Mouse (Mus musculus): ENCODE measurements around the gene Sertad2.

Sertad2 gene

DNA sequence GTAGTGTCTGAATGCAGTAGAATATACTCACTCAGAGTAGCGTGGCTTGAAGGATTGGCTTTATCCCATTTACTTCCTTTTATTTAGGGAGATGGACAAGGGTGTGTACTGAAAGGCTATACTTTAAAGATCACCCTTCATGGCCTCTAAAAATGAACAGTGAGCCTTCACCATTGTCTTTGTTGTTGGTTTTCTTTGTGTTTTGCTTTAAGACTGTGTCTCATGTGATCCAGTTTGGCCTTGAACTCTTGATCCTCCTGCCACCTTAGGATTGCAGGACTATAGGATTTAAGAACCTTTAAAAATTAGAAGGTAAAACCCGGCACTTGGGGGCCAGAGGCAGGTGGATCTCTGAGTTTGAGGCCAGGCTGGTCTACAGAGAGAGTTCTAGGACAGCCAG, 6.4 kb downstream of the Sertad2 start:
- no peak for DNase-seq (ENCODE audit: low spot score)

DNA sequence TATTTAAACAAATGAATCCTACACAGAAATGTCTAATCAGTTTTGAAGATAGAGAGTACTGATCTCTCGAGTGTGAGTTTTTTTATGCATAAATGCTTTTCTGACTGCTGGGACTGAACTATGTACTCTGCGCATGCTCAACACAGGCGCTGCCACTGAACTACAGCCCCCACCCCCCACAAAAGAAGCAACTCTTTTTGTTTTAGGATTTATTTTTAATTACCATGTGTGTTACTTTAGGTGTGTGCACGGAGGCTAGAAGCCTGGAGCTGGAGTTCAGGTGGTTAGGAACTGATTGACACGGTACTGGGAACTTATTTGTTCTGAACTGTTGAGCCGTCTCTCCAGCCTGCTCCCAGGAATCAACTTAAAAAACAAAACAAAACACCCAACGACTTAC, 7.1 kb downstream of the Sertad2 start:
- DNase-seq (ENCODE audit: low spot score) = no peak

DNA sequence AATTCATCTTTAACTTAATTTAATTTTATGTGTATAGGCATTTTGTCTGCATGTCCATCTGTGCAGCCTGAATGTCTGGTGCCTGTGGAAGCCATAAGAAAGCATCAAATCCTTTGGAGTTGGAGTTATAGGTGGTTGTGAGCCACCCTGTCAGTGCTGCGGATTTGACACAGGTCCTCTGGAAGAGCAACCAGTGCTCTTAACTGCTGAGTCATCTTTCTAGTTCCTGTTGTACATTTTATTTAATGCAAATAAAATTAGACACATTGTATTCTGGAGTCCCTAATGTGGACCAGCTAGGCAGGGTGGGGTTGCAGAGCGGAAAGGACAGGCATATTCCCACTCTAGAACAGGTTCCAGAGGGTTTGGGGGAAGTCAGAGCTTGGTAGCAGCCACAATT, 9.0 kb downstream of the Sertad2 start:
- no peak for DNase-seq (ENCODE audit: low spot score)

- DNase-seq (ENCODE audit: low spot score) = no peak
Observed at GRCm38 (mm10) chr11:20552758-20553673, 10.0 kb downstream of the Sertad2 start.

DNA sequence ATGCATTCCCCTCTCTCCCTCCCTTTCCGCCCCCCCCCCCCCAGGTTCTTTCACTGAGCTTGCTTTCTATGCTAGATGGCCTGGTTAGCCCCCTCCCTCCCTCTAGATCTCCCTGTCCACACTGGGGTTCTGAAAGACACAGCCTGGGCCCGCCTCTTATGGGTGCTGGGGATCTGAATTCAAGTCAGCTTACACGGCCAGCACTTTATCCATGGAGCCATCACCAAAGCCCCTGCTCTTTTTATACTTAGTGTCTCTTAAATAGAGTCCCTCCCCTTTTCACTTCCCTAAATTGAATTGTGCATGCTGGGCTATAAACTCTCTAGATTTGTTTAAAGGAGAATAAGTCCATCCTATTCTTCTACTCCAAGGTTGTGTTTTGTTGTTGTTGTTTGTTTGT, 12.6 kb downstream of the Sertad2 start:
- DNase-seq (ENCODE audit: low spot score) = no peak

DNA sequence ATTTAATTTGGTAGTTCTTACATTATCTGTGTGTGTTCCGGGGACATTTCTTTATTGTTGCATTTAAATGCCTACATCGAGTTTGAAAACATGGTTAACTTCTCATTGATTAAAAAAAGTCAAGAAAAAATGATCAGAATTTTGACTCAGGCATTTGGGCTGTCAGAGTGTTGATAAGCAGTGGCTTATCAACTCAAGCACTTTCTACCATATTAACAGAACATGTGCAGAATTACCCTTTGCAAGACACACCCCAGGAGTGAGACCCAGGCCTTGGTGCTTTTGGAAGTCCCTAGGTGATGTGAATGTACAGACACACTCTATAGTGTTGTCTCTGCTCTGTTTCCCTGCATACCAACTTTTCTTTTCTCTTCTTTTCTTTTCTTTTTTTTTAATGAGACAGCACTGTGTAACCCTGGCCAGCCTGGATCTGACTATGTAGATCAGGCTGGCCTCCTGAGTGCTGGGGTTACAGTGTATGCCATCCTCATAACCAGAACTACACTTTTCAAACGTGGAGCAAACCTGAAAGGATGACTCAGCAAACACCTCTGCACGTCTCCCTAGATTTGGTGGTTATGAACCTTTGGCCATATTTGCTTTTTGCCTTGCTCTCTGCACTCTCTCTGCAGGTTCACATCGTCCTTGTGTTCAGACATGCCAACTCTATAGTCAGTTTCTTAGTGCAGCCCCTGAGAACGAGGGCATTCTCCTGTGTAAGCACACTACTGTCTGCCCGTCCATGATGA, 13.3 kb downstream of the Sertad2 start:
- no peak for DNase-seq (ENCODE audit: low spot score)

DNA sequence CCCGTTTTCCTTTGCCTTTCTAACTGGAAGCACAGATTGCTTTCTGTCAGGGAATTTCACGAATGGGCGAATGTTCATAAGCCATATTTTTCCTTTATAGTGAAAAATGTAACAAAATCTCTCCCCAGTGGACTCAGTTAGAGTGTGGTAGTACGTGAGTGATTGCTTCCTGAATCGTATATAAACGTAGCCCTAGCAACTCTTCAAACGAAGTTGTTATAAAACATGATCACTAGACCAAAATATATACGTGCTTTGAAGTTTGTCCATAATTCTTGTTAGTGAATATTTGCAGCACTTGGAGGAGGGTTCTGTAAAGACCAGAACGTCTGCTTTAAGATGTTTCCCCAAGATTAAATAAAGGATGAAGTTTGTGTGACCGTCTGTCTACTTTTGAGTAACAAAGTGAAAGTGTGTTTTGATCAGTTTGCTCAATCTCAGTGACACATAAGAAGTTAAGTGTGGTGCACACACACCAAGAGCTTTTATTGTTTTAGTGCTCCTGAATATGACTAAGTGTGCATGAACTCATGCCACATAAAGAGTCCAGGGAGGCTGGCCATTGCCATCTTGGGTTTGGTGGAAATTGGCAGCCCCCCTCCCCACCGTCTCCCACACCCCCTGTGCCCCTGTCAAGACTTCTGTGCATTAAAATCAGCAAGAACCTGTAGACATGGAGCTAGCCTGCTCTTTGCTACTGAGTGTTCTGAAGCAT, 16.3 kb downstream of the Sertad2 start:
- no peak for DNase-seq (ENCODE audit: low spot score)

DNA sequence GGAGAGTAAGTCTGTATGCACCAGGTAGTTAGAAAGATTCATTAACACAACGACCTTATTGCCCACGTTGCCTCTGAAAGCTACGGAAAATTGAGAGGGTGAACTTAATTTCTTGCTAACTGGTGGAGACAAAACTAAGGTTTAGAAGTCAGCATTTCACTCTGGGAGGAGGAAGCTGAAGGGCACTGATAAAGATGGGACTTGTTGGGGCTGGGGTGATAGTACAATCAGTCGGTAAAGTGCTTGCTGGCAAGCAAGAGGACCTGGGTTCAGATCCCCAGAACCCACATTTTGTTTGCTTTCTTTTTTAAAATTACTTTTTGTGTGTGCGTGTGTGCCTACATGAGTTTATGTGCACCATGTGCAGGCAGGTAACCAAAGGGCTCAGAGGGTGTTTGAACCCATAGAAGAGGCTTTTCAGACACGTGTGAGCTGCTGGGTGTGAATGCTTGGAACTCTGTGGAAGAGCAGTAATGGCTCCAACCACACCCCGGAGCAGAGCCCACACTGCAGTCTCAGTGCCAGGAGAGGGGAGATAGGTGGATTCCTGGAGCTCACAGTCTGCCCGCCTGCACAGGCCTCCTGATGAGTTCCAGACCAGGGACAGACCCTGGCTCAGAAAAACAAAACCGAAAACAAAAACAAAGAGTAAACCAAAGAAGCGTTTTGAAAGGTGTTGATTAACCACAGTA, 17.0 kb downstream of the Sertad2 start:
- DNase-seq (ENCODE audit: low spot score) = no peak

DNA sequence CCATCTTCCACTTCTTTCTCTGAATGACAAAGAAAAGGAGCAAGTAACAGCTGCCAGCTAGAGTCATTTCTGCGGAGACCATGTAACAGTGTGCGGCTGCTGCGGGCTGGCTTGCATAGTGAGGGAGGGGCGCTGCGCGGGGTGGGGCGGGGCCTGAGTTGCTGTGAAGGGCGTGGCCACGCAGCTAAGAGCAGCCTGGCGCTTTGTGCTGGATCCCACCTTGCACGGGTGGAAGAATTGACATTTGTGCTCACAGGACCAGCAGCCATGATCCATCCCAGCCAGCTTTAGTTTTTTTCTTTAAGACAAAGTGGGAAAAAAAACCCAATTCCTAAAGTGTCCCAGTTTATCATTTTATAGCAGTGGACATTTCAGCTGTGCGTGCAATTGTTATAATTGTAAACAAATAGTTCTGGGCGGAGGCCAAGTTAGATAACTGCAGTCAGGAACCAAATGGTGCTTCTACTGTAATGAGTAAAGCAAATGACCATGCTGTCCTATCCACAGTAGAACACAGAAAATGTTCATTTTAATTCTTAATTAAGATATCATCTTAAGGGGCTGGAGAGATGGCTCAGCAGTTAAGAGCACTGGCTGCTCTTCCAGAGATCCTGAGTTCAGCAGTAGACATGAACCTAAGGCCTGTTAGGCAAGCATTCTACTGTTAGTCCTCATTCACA, 18.4 kb downstream of the Sertad2 start:
- DNase-seq (ENCODE audit: low spot score) = peak; percentile 15

GRCm38 (mm10) chr11:20565057-20565456, 22.0 kb downstream of the Sertad2 start:
- no peak for DNase-seq (ENCODE audit: low spot score)

DNA sequence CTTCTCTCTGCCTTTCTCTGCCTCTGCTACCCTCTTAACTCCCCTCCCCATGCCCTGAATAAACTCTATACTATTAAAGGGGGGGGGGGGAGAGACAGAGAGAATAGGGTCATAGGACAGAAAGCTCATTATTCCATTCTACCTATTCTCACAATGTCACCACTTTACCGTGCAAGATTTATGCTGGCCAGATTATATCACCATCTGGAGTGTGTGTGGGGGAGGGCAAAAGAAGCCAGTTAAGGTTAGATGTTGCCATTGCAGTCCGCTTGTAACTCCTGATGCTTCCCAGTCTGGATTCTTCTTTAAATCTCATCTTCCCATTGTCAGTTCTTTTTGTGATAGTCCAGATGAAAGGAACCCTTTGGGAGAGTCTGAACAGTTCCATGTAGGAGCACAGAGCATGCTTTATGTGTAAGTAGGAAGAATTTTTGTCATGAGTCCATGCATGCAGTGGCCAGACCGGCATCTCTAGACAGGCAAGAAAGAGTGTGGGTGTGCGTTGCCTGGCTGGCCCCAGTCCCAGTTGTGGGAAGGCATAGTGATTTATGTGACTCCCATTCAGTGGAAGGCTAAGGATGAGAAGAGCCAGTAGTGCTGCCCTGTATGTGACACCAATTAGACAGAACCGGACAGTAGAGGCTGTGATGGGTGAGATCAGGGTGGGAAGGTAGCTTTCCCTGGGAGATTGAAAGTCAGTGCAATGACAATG, 28.8 kb downstream of the Sertad2 start:
- DNase-seq (ENCODE audit: low spot score) = no peak

- no peak for DNase-seq (ENCODE audit: low spot score)
Observed at GRCm38 (mm10) chr11:20576046-20576635, 33.1 kb downstream of the Sertad2 start.

DNA sequence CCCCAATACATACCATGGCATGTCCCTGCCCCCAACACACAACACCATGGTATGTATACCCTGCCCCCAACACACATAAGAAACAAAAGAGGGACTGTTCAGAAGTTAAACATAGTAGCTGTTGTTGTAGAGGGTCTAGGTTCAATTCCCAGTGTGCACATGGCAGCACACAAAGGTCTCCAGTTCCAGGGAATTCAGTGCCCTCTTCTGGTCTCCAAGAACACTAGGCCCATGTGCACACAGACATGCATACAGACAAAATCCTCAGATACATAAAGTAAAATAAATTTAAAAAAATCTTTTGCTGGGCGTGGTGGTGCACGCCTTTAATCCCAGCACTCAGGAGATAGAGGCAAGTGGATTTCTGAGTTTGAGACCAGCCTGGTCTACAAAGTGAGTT, 39.7 kb downstream of the Sertad2 start:
- no peak for DNase-seq (ENCODE audit: low spot score)

- no peak for DNase-seq (ENCODE audit: low spot score)
Observed at GRCm38 (mm10) chr11:20585297-20585696, 42.2 kb downstream of the Sertad2 start.

DNA sequence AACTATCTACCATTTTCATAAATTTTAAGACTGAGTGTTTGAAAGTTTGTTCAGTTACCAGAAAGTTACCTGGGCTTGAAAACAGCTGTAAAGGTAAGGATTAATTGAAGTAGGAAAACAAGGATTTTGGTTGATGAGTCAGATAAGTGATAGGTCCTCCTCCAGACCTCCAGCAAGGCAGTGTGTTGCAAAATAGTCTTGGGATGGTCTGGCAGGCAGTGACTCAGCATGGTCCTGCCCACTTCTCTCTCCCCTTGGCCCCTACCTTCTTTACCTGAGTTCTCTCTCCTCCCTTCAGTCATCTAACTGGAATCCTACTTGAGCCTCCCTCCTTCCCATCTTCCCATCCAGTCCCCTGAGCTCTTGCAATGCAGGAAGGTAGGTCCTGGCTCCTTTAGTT, 43.1 kb downstream of the Sertad2 start:
- DNase-seq (ENCODE audit: low spot score) = no peak

DNA sequence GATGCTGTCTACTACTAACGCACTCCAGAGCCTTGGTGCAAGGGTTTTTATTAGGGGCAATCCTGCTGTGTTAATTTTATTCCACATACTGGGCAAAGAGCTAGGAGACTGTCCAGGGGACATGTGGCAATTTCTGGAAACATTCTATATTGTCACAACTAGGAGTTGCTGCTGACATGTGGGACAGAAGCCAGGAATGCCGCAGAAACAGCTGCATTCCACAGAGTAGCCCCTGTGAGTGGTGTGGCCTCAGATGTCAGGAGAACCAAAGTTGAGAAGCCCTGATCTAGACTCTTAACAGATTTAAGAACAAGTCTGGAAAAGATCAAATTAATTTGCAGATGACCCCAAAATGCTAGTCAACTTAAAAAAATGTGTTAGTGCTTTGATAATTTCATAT, 46.3 kb downstream of the Sertad2 start:
- no peak for DNase-seq (ENCODE audit: low spot score)

GRCm38 (mm10) chr11:20592010-20592409, 49.0 kb downstream of the Sertad2 start:
- no peak for DNase-seq (ENCODE audit: low spot score)

DNA sequence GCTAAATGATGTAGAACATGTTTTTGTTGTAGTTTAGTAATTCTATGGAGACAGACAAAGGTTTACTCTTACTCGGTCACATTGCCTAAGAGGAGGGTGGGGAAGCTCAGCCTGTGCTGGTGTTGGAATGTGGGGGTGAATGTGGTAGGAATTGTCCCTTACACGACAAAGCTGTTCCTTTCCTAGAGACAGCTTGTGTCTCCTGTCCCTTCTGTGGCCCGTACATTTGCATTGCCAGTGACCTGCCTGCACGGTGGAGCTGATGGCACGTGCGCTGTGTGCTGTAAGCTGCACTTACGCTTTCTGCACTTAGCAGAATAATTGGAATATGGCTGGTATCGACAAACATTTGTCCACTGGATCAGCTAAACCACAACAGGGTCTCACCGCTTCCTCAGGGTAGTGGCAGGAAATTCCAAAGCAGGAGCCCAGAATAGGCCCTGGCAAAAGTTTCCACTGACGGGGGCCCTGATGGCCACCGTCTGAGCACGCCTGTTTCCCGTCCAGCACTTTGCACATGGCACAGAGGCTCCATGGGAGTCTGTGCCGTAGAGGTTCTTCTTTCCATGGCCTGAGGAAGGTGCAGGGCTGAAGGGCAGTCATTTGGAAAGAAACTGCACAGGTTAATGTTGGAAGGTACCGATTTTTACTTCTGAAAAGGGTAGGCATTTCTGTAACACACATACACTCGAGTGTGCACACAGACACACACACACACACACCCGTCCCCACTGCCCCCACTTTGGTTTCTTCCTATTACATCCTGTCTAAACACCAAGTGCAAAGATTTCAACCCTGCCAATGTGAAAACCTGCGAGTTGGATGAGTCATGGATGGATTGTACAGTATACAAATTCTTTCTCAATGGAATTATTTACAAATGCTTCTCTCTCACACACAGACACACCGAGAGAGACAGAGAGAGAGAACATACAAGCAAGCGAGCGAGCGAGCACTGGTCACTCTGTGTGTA, 51.5 kb downstream of the Sertad2 start:
- DNase-seq (ENCODE audit: low spot score) = peak; percentile 18
